In genomic region chr3:157533964-157534785, GRCm38 (mm10) we compare ENCODE assay signal across 8 mouse cellular contexts. TPM values are rescaled to one million over a fixed set of nuclear protein-coding genes. Genes with fewer than 3 reads are reported as not detected.
DNase-seq lines count a peak whose midpoint lies in the region; ATAC-seq and TF ChIP-seq lines count a peak whose summit lies in the region.

Gene Zranb2, plus strand, starts transcription at chr3:157534160.

- H3K4me2 ChIP-seq in forebrain, embryonic 16.5 days (ENCODE audit: low read length), result peak within 1 kb of the TSS; percentile 69
- peak within 1 kb of the TSS; percentile 59 for H3K4me2 ChIP-seq in neural tube, embryonic 15.5 days

- no peak for TF ChIP-seq RAD21 in MEL (IDR thresholded peaks at IDR 0.05; ENCODE audit: low read depth, low read length)

- no peaks in the 10 kb centered on the region for H3K9me3 ChIP-seq in MEL (replicated peaks; ENCODE audit: insufficient read depth, low read length)
- H3K9me3 ChIP-seq in forebrain, embryonic 16.5 days (ENCODE audit: control insufficient read depth, low read length), result no peaks in the 10 kb centered on the region
- H3K9me3 ChIP-seq in neural tube, embryonic 15.5 days (replicated peaks), result no peaks in the 10 kb centered on the region

- peaks cover 4 to 9% of the 10 kb centered on the region in 2 experiments for H3K4me1 ChIP-seq in MEL (ENCODE audit: control insufficient read depth in 1 of 2, insufficient read depth in 2 of 2, low read length in 2 of 2)
- H3K4me1 ChIP-seq in forebrain, embryonic 16.5 days (replicated peaks; ENCODE audit: control insufficient read depth, insufficient read depth, low read length), result peaks cover 10% of the 10 kb centered on the region
- H3K4me1 ChIP-seq in lung, adult 2 months (ENCODE audit: control insufficient read depth, insufficient read depth, low read length), result peaks cover 2% of the 10 kb centered on the region
- peaks cover 14% of the 10 kb centered on the region for H3K4me1 ChIP-seq in neural tube, embryonic 15.5 days

- peak within 1 kb of the TSS; percentile 90 to 99 for H3K4me3 ChIP-seq in MEL (ENCODE audit: control insufficient read depth in 1 of 2, insufficient read depth in 1 of 2, low read depth in 2 of 2, low read length in 2 of 2)
- peak within 1 kb of the TSS; percentile 56 for H3K4me3 ChIP-seq in forebrain, embryonic 16.5 days (replicated peaks; ENCODE audit: low read length)
- H3K4me3 ChIP-seq in layer of hippocampus, adult 2 months, result peak within 1 kb of the TSS; percentile 86
- H3K4me3 ChIP-seq in lung, adult 2 months (replicated peaks; ENCODE audit: extremely low read depth, low read depth, low read length), result peak within 1 kb of the TSS; percentile 81
- peak within 1 kb of the TSS; percentile 93 for H3K4me3 ChIP-seq in neural tube, embryonic 15.5 days (replicated peaks)

- H3K9ac ChIP-seq in MEL (ENCODE audit: control insufficient read depth, low read depth, low read length, poor library complexity, severe bottlenecking), result peak within 1 kb of the TSS; percentile 98
- peak within 1 kb of the TSS; percentile 91 for H3K9ac ChIP-seq in forebrain, embryonic 16.5 days (replicated peaks; ENCODE audit: low read depth, low read length)
- peak within 1 kb of the TSS; percentile 86 for H3K9ac ChIP-seq in neural tube, embryonic 15.5 days (replicated peaks)

- WGBS in forebrain, embryonic 16.5 days, result under 1% methylated on average over 90 of the region's 91 CpGs
- under 1% methylated on average over 91 of the region's 91 CpGs for WGBS in lung, adult 2 months
- under 1% methylated on average over 88 of the region's 91 CpGs for WGBS in neural tube, embryonic 15.5 days

- H3K27me3 ChIP-seq in MEL (ENCODE audit: control insufficient read depth in 1 of 2, insufficient read depth in 2 of 2, low read length in 2 of 2), result no peaks in the 10 kb centered on the region
- H3K27me3 ChIP-seq in forebrain, embryonic 16.5 days (replicated peaks; ENCODE audit: control insufficient read depth, insufficient read depth, low read length), result peaks cover 24% of the 10 kb centered on the region
- H3K27me3 ChIP-seq in neural tube, embryonic 15.5 days (replicated peaks), result peaks cover 35% of the 10 kb centered on the region

- TF ChIP-seq EP300 in MEL (IDR thresholded peaks at IDR 0.05; ENCODE audit: low read depth in 1 of 2, low read length in 2 of 2), result peak in 1 of 2 experiments; percentile 34; a peak in 1 of 4 replicates

- peak; percentile 87 to 92 for TF ChIP-seq POLR2A in MEL (IDR thresholded peaks at IDR 0.05; ENCODE audit: control insufficient read depth in 1 of 2, insufficient read depth in 1 of 2, low read depth in 1 of 2, low read length in 2 of 2, poor library complexity in 1 of 2)
- peak; percentile 80; the same call in 1 of the 2 replicates for TF ChIP-seq POLR2A in lung, adult 2 months (IDR thresholded peaks at IDR 0.05; ENCODE audit: borderline replicate concordance, extremely low read depth, low read depth, low read length)

- intact Hi-C loops in heart, postnatal 25 days (cut with DNase I), result loop anchor here (10.0 kb wide), 1 partner anchor 501 kb away; the partner anchor contains the start of genes Lrrc40 and Srsf11

- peaks cover 33% of the 10 kb centered on the region for H3K79me2 ChIP-seq in MEL (ENCODE audit: control insufficient read depth, insufficient read depth, low read length, poor library complexity)

- peak in 2 of 3 experiments; percentile 8 to 24; a peak in 2 of 6 replicates for TF ChIP-seq CTCF in MEL (IDR thresholded peaks at IDR 0.05 in 2 of 3, conservative IDR thresholded peaks at IDR 0.05 in 1 of 3; ENCODE audit: control insufficient read depth in 1 of 3, insufficient read depth in 1 of 3, low read depth in 2 of 3, low read length in 3 of 3, poor library complexity in 1 of 3, severe bottlenecking in 1 of 3)
- TF ChIP-seq CTCF in layer of hippocampus, adult 2 months (conservative IDR thresholded peaks at IDR 0.05), result no peak
- no peak for TF ChIP-seq CTCF in lung, adult 2 months (IDR thresholded peaks at IDR 0.05; ENCODE audit: insufficient read depth, low read length)

- peak; percentile 97 for ATAC-seq in forebrain, embryonic 16.5 days
- ATAC-seq in neural tube, embryonic 15.5 days (ENCODE audit: low FRiP score), result peak; percentile 97

- peak within 1 kb of the TSS; percentile 91 for H3K27ac ChIP-seq in MEL (ENCODE audit: control insufficient read depth, low read depth, low read length)
- peak within 1 kb of the TSS; percentile 88 for H3K27ac ChIP-seq in forebrain, embryonic 16.5 days (ENCODE audit: low read length)
- peak within 1 kb of the TSS; percentile 99 for H3K27ac ChIP-seq in layer of hippocampus, adult 2 months
- H3K27ac ChIP-seq in neural tube, embryonic 15.5 days (replicated peaks), result peak within 1 kb of the TSS; percentile 97

- H3K36me3 ChIP-seq in MEL (ENCODE audit: control insufficient read depth in 1 of 2, insufficient read depth in 2 of 2, low read length in 2 of 2), result peaks cover 17 to 43% of the 10 kb centered on the region in 2 experiments
- 0 out of 2 replicates have a peak, but pooled peaks cover 5% of the 10 kb centered on the region for H3K36me3 ChIP-seq in forebrain, embryonic 16.5 days (ENCODE audit: control insufficient read depth, insufficient read depth)
- H3K36me3 ChIP-seq in neural tube, embryonic 15.5 days, result peaks cover 7% of the 10 kb centered on the region

- peak; percentile 95 for DNase-seq in MEL (ENCODE audit: low read depth, low spot score)
- peak; percentile 94 to 96 for DNase-seq in cerebellum, adult 18-20 months
- peak; percentile 81 for DNase-seq in heart, postnatal 25 days (ENCODE audit: low spot score)
- DNase-seq in layer of hippocampus, adult 2 months (ENCODE audit: low spot score in 2 of 2), result peak; percentile 92 to 96
- peak; percentile 92 for DNase-seq in lung, adult 2 months
- DNase-seq in testis, postnatal 10 days (ENCODE audit: low spot score), result peak; percentile 97

TF ChIP-seq in MEL, 35 proteins besides CTCF, POLR2A, EP300 and RAD21 (continues in another document):
- TF ChIP-seq MEF2A (IDR thresholded peaks at IDR 0.05; ENCODE audit: extremely low read depth, insufficient replicate concordance, low read depth, low read length, poor library complexity, severe bottlenecking) (no peak), POLR2AphosphoS2 (IDR thresholded peaks at IDR 0.05; ENCODE audit: low read length) (peak; percentile 91), MYC (IDR thresholded peaks at IDR 0.05; ENCODE audit: low read depth, low read length) (no peak), MXI1 (IDR thresholded peaks at IDR 0.05; ENCODE audit: low read depth, low read length) (peak; percentile 43), SMC3 (IDR thresholded peaks at IDR 0.05; ENCODE audit: low read depth, low read length) (no peak), GATA1 (IDR thresholded peaks at IDR 0.05; ENCODE audit: low read depth, low read length) (no peak), USF1 (IDR thresholded peaks at IDR 0.05; ENCODE audit: low read depth, low read length) (peak; percentile 88), HCFC1 (IDR thresholded peaks at IDR 0.05; ENCODE audit: low read depth, low read length) (peak; percentile 92), MAZ (IDR thresholded peaks at IDR 0.05; ENCODE audit: low read depth, low read length) (peak; percentile 72; the same call in 1 of the 2 replicates), CHD2 (IDR thresholded peaks at IDR 0.05; ENCODE audit: low read length) (no peak), RCOR1 (IDR thresholded peaks at IDR 0.05; ENCODE audit: low read depth, low read length) (no peak), ZKSCAN1 (IDR thresholded peaks at IDR 0.05; ENCODE audit: low read depth, low read length) (no peak), MYB (IDR thresholded peaks at IDR 0.05; ENCODE audit: low read depth, low read length) (no peak), TAL1 (IDR thresholded peaks at IDR 0.05; ENCODE audit: low read length) (no peak), USF2 (IDR thresholded peaks at IDR 0.05; ENCODE audit: borderline replicate concordance in 1 of 2, insufficient read depth in 1 of 2, low read depth in 1 of 2, low read length in 2 of 2) (peak in 1 of 2 experiments; percentile 45; a peak in 1 of 4 replicates), ETS1 (IDR thresholded peaks at IDR 0.05; ENCODE audit: low read depth, low read length) (peak; percentile 38; the same call in 1 of the 2 replicates), E2F4 (IDR thresholded peaks at IDR 0.05; ENCODE audit: borderline replicate concordance, low read depth, low read length) (no peak), ZMIZ1 (IDR thresholded peaks at IDR 0.05; ENCODE audit: low read depth, low read length) (peak; percentile 66; the same call in 1 of the 2 replicates), TBP (IDR thresholded peaks at IDR 0.05; ENCODE audit: low read depth, low read length) (peak; percentile 76), ELF1 (IDR thresholded peaks at IDR 0.05; ENCODE audit: low read depth, low read length) (peak; percentile 97), SIN3A (IDR thresholded peaks at IDR 0.05; ENCODE audit: low read length) (peak; percentile 70), ZC3H11A (IDR thresholded peaks at IDR 0.05; ENCODE audit: low read depth, low read length) (no peak), KAT2A (conservative IDR thresholded peaks at IDR 0.05; ENCODE audit: low read depth, low read length) (no peak; the same call in 1 of the 2 replicates), JUND (IDR thresholded peaks at IDR 0.05; ENCODE audit: low read depth, low read length) (no peak), MAFK (IDR thresholded peaks at IDR 0.05; ENCODE audit: borderline replicate concordance, low read depth, low read length) (no peak), TCF12 (IDR thresholded peaks at IDR 0.05; ENCODE audit: low read depth, low read length) (peak; percentile 69), ZNF384 (IDR thresholded peaks at IDR 0.05; ENCODE audit: low read depth, low read length) (no peak), UBTF (IDR thresholded peaks at IDR 0.05; ENCODE audit: borderline replicate concordance, insufficient read depth, low read depth, low read length) (no peak), MAX (IDR thresholded peaks at IDR 0.05; ENCODE audit: low read length) (peak; percentile 99), GABPA (IDR thresholded peaks at IDR 0.05; ENCODE audit: low read depth, low read length) (0 out of 2 replicates have a peak, but pooled peaks have one; percentile 29), NELFE (IDR thresholded peaks at IDR 0.05; ENCODE audit: low read depth, low read length) (peak; percentile 96)

RNA-seq across cellular contexts. Expression of gene Zranb2, which starts in this region (rescaled TPM):
- 96.6 and 98.4 TPM in 2 replicates for total RNA-seq in MEL (2012; rRNA removed)
- 100 to 1,000 TPM in 1 of 2 experiments, 10 to 100 TPM in 1; 88.0 to 200 TPM for polyA plus RNA-seq in MEL (2012; ENCODE audit: insufficient read depth in 1 of 2, insufficient read length in 2 of 2, low read depth in 1 of 2, low replicate concordance in 2 of 2, missing spikeins in 1 of 2)
- polyA plus RNA-seq in forebrain, embryonic 16.5 days (2015; fragmentation: Nextera tagmentation; extraction: Ambion mirVana), result 115 and 121 TPM in 2 replicates
- 10 to 100 TPM; 39.0 to 40.0 TPM for total RNA-seq in heart, postnatal 25 days (2021)
- total RNA-seq in layer of hippocampus, adult 2 months (2021), result 100 to 1,000 TPM; 137 to 143 TPM
- polyA plus RNA-seq in lung, adult 2 months (2012; rRNA removed), result 4.0 and 6.8 TPM in 2 replicates
- 92.2 and 92.7 TPM in 2 replicates for polyA plus RNA-seq in neural tube, embryonic 15.5 days (2015; fragmentation: Nextera tagmentation; extraction: Ambion mirVana)

Comparison
In these comparisons a context has a peak if more than half of its experiments do, and no peak if none do; other contexts are left out.
1. Peak in every context shown above with its lines: DNase-seq, ATAC-seq, H3K4me3 ChIP-seq and H3K27ac ChIP-seq.
2. RNA of gene Zranb2 (polyA plus RNA-seq): 88.0 to 200 TPM in MEL, 115 to 121 TPM in forebrain, embryonic 16.5 days and 92.2 to 92.7 TPM in neural tube, embryonic 15.5 days; 4.0 to 6.8 TPM in lung, adult 2 months; every median in the first group is over 10 times any median in the second.
3. CTCF ChIP-seq: peak in MEL (2 of 3); none in layer of hippocampus, adult 2 months (single experiment) and lung, adult 2 months (single experiment).